Mouse (Mus musculus): ENCODE data around the gene Gm20708. TPM values are rescaled to one million over a fixed set of nuclear protein-coding genes. Genes with fewer than 3 reads are reported as not detected.

The Gm20708 gene
- polyA plus RNA-seq, 1 experiment from 2014 or later = 1.0 TPM

GRCm38 (mm10) chr11:117879676-117880075 lies 70.2 kb downstream of the Gm20708 start:
- Histone ChIP-seq H3K4me1 (ENCODE audit: control insufficient read depth in 2 of 2, insufficient read depth in 2 of 2, low read length in 2 of 2) (peaks cover 32 to 48% of the 10 kb centered on the region in 2 experiments), H3K4me2 (ENCODE audit: low read length) (no peak overlapping the region)

DNA sequence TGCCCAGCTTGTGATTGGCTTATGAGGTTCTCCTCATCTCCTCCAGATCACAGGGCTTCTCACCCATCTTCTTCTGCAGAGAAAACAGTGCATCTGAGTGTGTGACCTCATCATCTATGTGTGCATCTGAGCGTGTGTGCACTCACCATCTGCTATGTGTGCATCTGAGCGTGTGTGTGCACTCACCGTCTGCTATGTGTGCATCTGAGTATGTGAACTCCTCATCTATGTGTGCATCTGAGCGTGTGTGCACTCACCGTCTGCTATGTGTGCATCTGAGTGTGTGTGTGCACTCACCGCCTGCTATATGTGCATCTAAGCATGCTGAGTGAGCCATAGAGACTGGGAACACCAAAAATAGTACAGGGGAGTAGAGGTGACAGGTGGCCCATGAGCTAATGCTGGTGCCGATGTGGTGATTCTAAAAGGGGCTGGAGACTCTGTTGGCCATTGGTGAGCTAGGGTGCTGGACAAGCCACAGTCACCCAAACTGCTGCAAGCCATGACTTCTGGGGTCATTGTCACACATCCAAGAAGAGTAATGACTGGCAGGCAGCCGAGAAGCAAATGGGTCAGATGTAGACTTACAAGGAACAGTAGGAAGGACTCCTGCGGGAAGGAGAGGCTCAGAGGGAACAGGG lies 71.0 kb downstream of the Gm20708 start:
- no peak overlapping the region for H3K27ac ChIP-seq (replicated peaks in 1 of 2; ENCODE audit: control insufficient read depth in 1 of 2, insufficient read depth in 1 of 2, low read depth in 2 of 2, low read length in 2 of 2)
- H3K27me3 ChIP-seq (ENCODE audit: control insufficient read depth, insufficient read depth, low read length) = no peaks in the 10 kb centered on the region
- no peaks in the 10 kb centered on the region for H3K36me3 ChIP-seq (ENCODE audit: control insufficient read depth, insufficient read depth, low read length)
- H3K9ac ChIP-seq (ENCODE audit: low read length) = no peak overlapping the region
- H3K9me3 ChIP-seq (ENCODE audit: control insufficient read depth, low read length) = no peaks in the 10 kb centered on the region
- peaks cover 27 to 40% of the 10 kb centered on the region in 2 experiments for H3K4me1 ChIP-seq (ENCODE audit: control insufficient read depth in 2 of 2, insufficient read depth in 2 of 2, low read length in 2 of 2)
- no peak for ATAC-seq (ENCODE audit: insufficient number of reproducible peaks, insufficient read depth, low FRiP score, low read depth)
- WGBS = 84% methylated on average over 9 of the region's 9 CpGs
- no peak overlapping the region for H3K4me2 ChIP-seq (ENCODE audit: low read length)
- H3K4me3 ChIP-seq (ENCODE audit: control insufficient read depth in 1 of 2, insufficient read depth in 1 of 2, low read depth in 1 of 2, low read length in 2 of 2) = no peak overlapping the region

More at GRCm38 (mm10) chr11:117879676-117880075, 70.2 kb downstream of the Gm20708 start:
- H3K9ac ChIP-seq (ENCODE audit: low read length) = no peak overlapping the region
- 77% methylated on average over 6 of the region's 6 CpGs for WGBS
- no peak overlapping the region for H3K4me3 ChIP-seq (ENCODE audit: control insufficient read depth in 1 of 2, insufficient read depth in 1 of 2, low read depth in 1 of 2, low read length in 2 of 2)
- H3K27ac ChIP-seq (replicated peaks in 1 of 2; ENCODE audit: control insufficient read depth in 1 of 2, insufficient read depth in 1 of 2, low read depth in 2 of 2, low read length in 2 of 2) = no peak overlapping the region
- H3K9me3 ChIP-seq (ENCODE audit: control insufficient read depth, low read length) = no peaks in the 10 kb centered on the region
- no peaks in the 10 kb centered on the region for H3K36me3 ChIP-seq (ENCODE audit: control insufficient read depth, insufficient read depth, low read length)
- ATAC-seq (ENCODE audit: insufficient number of reproducible peaks, insufficient read depth, low FRiP score, low read depth) = no peak
- no peaks in the 10 kb centered on the region for H3K27me3 ChIP-seq (ENCODE audit: control insufficient read depth, insufficient read depth, low read length)

- Histone ChIP-seq H3K4me1 (ENCODE audit: control insufficient read depth in 2 of 2, insufficient read depth in 2 of 2, low read length in 2 of 2) (peaks cover 24 to 35% of the 10 kb centered on the region in 2 experiments), H3K9me3 (ENCODE audit: control insufficient read depth, low read length) (no peaks in the 10 kb centered on the region), H3K4me2 (ENCODE audit: low read length) (no peak overlapping the region), H3K36me3 (ENCODE audit: control insufficient read depth, insufficient read depth, low read length) (no peaks in the 10 kb centered on the region), H3K9ac (ENCODE audit: low read length) (no peak overlapping the region), H3K27me3 (ENCODE audit: control insufficient read depth, insufficient read depth, low read length) (no peaks in the 10 kb centered on the region), H3K27ac (replicated peaks in 1 of 2; ENCODE audit: control insufficient read depth in 1 of 2, insufficient read depth in 1 of 2, low read depth in 2 of 2, low read length in 2 of 2) (no peak overlapping the region), H3K4me3 (ENCODE audit: control insufficient read depth in 1 of 2, insufficient read depth in 1 of 2, low read depth in 1 of 2, low read length in 2 of 2) (no peak overlapping the region)
- WGBS = 80% methylated on average over 6 of the region's 6 CpGs
- no peak for ATAC-seq (ENCODE audit: insufficient number of reproducible peaks, insufficient read depth, low FRiP score, low read depth)
These were observed 71.5 kb downstream of the Gm20708 start for GRCm38 (mm10) chr11:117880977-117881358.

- H3K4me3 ChIP-seq (ENCODE audit: control insufficient read depth in 1 of 2, insufficient read depth in 1 of 2, low read depth in 1 of 2, low read length in 2 of 2) = no peak overlapping the region
- peaks cover 24 to 32% of the 10 kb centered on the region in 2 experiments for H3K4me1 ChIP-seq (ENCODE audit: control insufficient read depth in 2 of 2, insufficient read depth in 2 of 2, low read length in 2 of 2)
- H3K27me3 ChIP-seq (ENCODE audit: control insufficient read depth, insufficient read depth, low read length) = no peaks in the 10 kb centered on the region
- 13% methylated on average over 8 of the region's 8 CpGs for WGBS
- H3K4me2 ChIP-seq (ENCODE audit: low read length) = no peak overlapping the region
- H3K27ac ChIP-seq (replicated peaks in 1 of 2; ENCODE audit: control insufficient read depth in 1 of 2, insufficient read depth in 1 of 2, low read depth in 2 of 2, low read length in 2 of 2) = peak overlapping the region in 1 of 2 experiments; percentile 41; a peak in 1 of 4 replicates
- no peaks in the 10 kb centered on the region for H3K9me3 ChIP-seq (ENCODE audit: control insufficient read depth, low read length)
- H3K9ac ChIP-seq (ENCODE audit: low read length) = peak overlapping the region; percentile 4; the same call in 1 of the 2 replicates
- ATAC-seq (ENCODE audit: insufficient number of reproducible peaks, insufficient read depth, low FRiP score, low read depth) = no peak
- no peaks in the 10 kb centered on the region for H3K36me3 ChIP-seq (ENCODE audit: control insufficient read depth, insufficient read depth, low read length)
These were observed 72.3 kb downstream of the Gm20708 start for GRCm38 (mm10) chr11:117881787-117882186.

DNA sequence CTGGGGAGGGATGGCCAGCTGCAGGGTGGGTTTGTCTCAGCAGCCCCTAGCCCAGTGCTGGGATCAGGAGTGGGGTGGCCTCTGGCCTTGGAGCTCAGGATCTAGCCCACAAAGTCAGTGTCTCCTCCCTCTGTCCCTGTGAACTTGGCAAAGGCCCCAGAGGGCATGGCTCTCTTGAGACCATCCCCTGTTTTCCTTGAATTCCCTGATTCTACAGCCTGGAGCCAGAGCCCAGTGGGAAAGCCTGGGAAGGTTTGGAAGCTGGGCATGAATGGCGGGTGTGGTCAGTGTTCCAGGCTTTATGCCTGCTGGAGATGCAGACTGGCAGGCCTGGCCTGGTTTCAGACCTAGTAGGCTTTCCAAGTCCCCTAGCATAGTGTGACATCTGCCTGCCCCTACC lies 72.7 kb downstream of the Gm20708 start:
- no peaks in the 10 kb centered on the region for H3K27me3 ChIP-seq (ENCODE audit: control insufficient read depth, insufficient read depth, low read length)
- H3K4me3 ChIP-seq (ENCODE audit: control insufficient read depth in 1 of 2, insufficient read depth in 1 of 2, low read depth in 1 of 2, low read length in 2 of 2) = no peak overlapping the region
- peak overlapping the region in 1 of 2 experiments; percentile 41; a peak in 1 of 4 replicates for H3K27ac ChIP-seq (replicated peaks in 1 of 2; ENCODE audit: control insufficient read depth in 1 of 2, insufficient read depth in 1 of 2, low read depth in 2 of 2, low read length in 2 of 2)
- H3K4me2 ChIP-seq (ENCODE audit: low read length) = no peak overlapping the region
- H3K36me3 ChIP-seq (ENCODE audit: control insufficient read depth, insufficient read depth, low read length) = no peaks in the 10 kb centered on the region
- ATAC-seq (ENCODE audit: insufficient number of reproducible peaks, insufficient read depth, low FRiP score, low read depth) = no peak
- H3K9ac ChIP-seq (ENCODE audit: low read length) = 0 out of 2 replicates have a peak overlapping the region, but pooled peaks have one; percentile 4
- 65% methylated on average over 1 of the region's 1 CpGs for WGBS
- H3K4me1 ChIP-seq (ENCODE audit: control insufficient read depth in 2 of 2, insufficient read depth in 2 of 2, low read length in 2 of 2) = peaks cover 24 to 30% of the 10 kb centered on the region in 2 experiments
- no peaks in the 10 kb centered on the region for H3K9me3 ChIP-seq (ENCODE audit: control insufficient read depth, low read length)

DNA sequence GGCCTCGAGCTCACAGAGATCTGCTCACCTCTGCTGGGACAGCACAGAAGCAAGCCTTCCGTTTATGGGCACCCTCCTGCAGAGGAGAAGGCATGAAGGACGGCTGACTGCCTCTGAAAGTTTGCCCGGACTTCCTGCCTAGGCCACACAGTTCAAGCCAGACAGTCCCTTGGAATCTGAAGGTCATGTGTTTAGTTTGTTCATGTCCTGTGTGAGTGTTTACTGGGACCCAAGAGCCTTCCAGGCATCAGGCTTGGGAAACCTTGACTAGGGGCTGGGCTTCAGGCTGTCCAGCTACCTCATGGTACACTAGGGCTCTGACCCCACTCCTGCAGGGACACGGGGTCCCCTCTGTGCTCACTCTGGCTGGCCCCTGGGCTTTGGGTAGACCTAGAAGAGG lies 76.5 kb downstream of the Gm20708 start:
- H3K27ac ChIP-seq (replicated peaks in 1 of 2; ENCODE audit: control insufficient read depth in 1 of 2, insufficient read depth in 1 of 2, low read depth in 2 of 2, low read length in 2 of 2) = no peak overlapping the region
- H3K4me2 ChIP-seq (ENCODE audit: low read length) = no peak overlapping the region
- no peak overlapping the region for H3K4me3 ChIP-seq (ENCODE audit: control insufficient read depth in 1 of 2, insufficient read depth in 1 of 2, low read depth in 1 of 2, low read length in 2 of 2)
- 52% methylated on average over 5 of the region's 5 CpGs for WGBS
- H3K9ac ChIP-seq (ENCODE audit: low read length) = no peak overlapping the region
- no peak for ATAC-seq (ENCODE audit: insufficient number of reproducible peaks, insufficient read depth, low FRiP score, low read depth)
- H3K27me3 ChIP-seq (ENCODE audit: control insufficient read depth, insufficient read depth, low read length) = 0 out of 2 replicates have a peak, but pooled peaks cover 17% of the 10 kb centered on the region
- H3K9me3 ChIP-seq (ENCODE audit: control insufficient read depth, low read length) = no peaks in the 10 kb centered on the region
- H3K4me1 ChIP-seq (ENCODE audit: control insufficient read depth in 2 of 2, insufficient read depth in 2 of 2, low read length in 2 of 2) = peaks cover 31 to 37% of the 10 kb centered on the region in 2 experiments
- no peaks in the 10 kb centered on the region for H3K36me3 ChIP-seq (ENCODE audit: control insufficient read depth, insufficient read depth, low read length)

- H3K9ac ChIP-seq (ENCODE audit: low read length) = no peak overlapping the region; the same call in 1 of the 2 replicates
- ATAC-seq (ENCODE audit: insufficient number of reproducible peaks, insufficient read depth, low FRiP score, low read depth) = no peak
- 34% methylated on average over 20 of the region's 20 CpGs for WGBS
- 0 out of 2 replicates have a peak, but pooled peaks cover 21% of the 10 kb centered on the region for H3K27me3 ChIP-seq (ENCODE audit: control insufficient read depth, insufficient read depth, low read length)
- no peak overlapping the region for H3K27ac ChIP-seq (replicated peaks in 1 of 2; ENCODE audit: control insufficient read depth in 1 of 2, insufficient read depth in 1 of 2, low read depth in 2 of 2, low read length in 2 of 2)
- H3K9me3 ChIP-seq (ENCODE audit: control insufficient read depth, low read length) = no peaks in the 10 kb centered on the region
- H3K4me2 ChIP-seq (ENCODE audit: low read length) = peak overlapping the region; percentile 64
- H3K4me3 ChIP-seq (ENCODE audit: control insufficient read depth in 1 of 2, insufficient read depth in 1 of 2, low read depth in 1 of 2, low read length in 2 of 2) = no peak overlapping the region
- no peaks in the 10 kb centered on the region for H3K36me3 ChIP-seq (ENCODE audit: control insufficient read depth, insufficient read depth, low read length)
- peaks cover 22 to 29% of the 10 kb centered on the region in 2 experiments for H3K4me1 ChIP-seq (ENCODE audit: control insufficient read depth in 2 of 2, insufficient read depth in 2 of 2, low read length in 2 of 2)
These were observed 78.8 kb downstream of the Gm20708 start for GRCm38 (mm10) chr11:117888168-117888852.
